Mouse (Mus musculus) lung, embryonic 16.5 days (tissue): ENCODE results near the gene Phlpp2. TPM values are rescaled to one million over a fixed set of nuclear protein-coding genes. Genes with fewer than 3 reads are reported as not detected.

ENCODE experiments used
- ATAC-seq: fragments of 200-750 bp; cut with Nextera tagmentation; 2 replicates; pipeline ENCODE4 v1.8.0; 2017; ENCODE audit warnings: low read depth, mild to moderate bottlenecking, moderate library complexity
- H3K27ac ChIP-seq: fragments of 300-500 bp; sonication (generic); 2 replicates; pipeline ENCODE4 v1.5.1; 2014; ENCODE audit warnings: mild to moderate bottlenecking, control low read depth, low read length
- H3K27me3 ChIP-seq: fragments of 300-500 bp; sonication (generic); 2 replicates; pipeline ENCODE4 v1.6.1; 2014; ENCODE audit warnings: low read depth, low read length, mixed read lengths; ENCODE audit not compliant: control insufficient read depth, insufficient read depth
- H3K36me3 ChIP-seq: fragments of 300-500 bp; sonication (generic); 2 replicates; pipeline ENCODE4 v1.6.1; 2014; ENCODE audit warnings: low read length; ENCODE audit not compliant: control insufficient read depth, insufficient read depth
- H3K4me1 ChIP-seq: fragments of 300-500 bp; sonication (generic); replicated peaks from 2 replicates; pipeline ENCODE4 v1.6.1; 2014; ENCODE audit warnings: low read length, mixed read lengths; ENCODE audit not compliant: control insufficient read depth, insufficient read depth
- H3K4me2 ChIP-seq: fragments of 300-500 bp; sonication (generic); 2 replicates; pipeline ENCODE4 v1.6.1; 2014; ENCODE audit warnings: low read depth, low read length, control low read depth
- H3K4me3 ChIP-seq: fragments of 300-500 bp; sonication (generic); 2 replicates; pipeline ENCODE4 v1.5.1; 2014; ENCODE audit warnings: mild to moderate bottlenecking, low read length, control low read depth
- H3K9ac ChIP-seq: fragments of 300-500 bp; sonication (generic); 2 replicates; pipeline ENCODE4 v1.6.1; 2014; ENCODE audit warnings: low read length, control low read depth
- H3K9me3 ChIP-seq: fragments of 300-500 bp; sonication (generic); 2 replicates; pipeline ENCODE4 v1.6.1; 2016; ENCODE audit warnings: low read length; ENCODE audit not compliant: control insufficient read depth
- WGBS: fragments of 180-500 bp; shearing (Covaris S2); extraction: QIAGEN DNeasy Blood & Tissue Kit; methylation state at CpG from one replicate; pipeline ENCODE4 v1.1.7; 2014; 5-methylcytosine and 5-hydroxymethylcytosine counted together
- polyA plus RNA-seq: library from polyadenylated mRNA; unstranded; fragments of >200 nt; fragmentation: Nextera tagmentation; extraction: Ambion mirVana; gene quantifications from 2 replicates; pipeline ENCODE4 v1.2.1, GENCODE M21; 2015

Phlpp2 gene
- polyA plus RNA-seq, 1 experiment from 2014 or later = 2.2 TPM

DNA sequence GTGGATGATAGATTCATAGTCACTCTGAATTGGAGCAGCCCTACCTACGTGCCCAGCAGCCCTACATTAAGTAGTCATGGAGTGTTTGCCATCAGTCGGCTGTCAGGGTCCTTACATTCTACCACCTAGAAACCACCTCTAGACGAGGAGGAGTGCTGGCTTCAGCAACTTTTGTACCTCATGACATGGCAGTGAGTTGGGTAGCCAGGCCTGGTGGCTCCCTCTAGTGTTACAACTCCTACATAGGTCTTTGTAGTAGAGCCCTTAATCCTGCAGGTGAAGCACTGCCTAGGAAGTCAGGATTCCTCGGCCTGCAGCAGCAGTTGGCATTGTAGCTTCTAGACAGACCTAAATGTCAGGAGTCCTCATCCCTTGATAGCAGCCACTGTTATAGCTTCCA, 48.9 kb downstream of the Phlpp2 start:
- Histone ChIP-seq H3K4me1 (no peaks in the 10 kb centered on the region), H3K36me3 (peaks cover 14% of the 10 kb centered on the region), H3K4me2 (no peak overlapping the region), H3K27ac (no peak overlapping the region), H3K9me3 (no peaks in the 10 kb centered on the region), H3K27me3 (no peaks in the 10 kb centered on the region), H3K9ac (no peak overlapping the region), H3K4me3 (no peak overlapping the region)
- ATAC-seq = peak; percentile 60; the same call in 1 of the 2 replicates
- WGBS = 31% methylated on average over 4 of the region's 4 CpGs

GRCm38 (mm10) chr8:109920406-109921390, 52.4 kb downstream of the Phlpp2 start:
- Histone ChIP-seq H3K9ac (no peak overlapping the region), H3K4me1 (no peaks in the 10 kb centered on the region), H3K9me3 (no peaks in the 10 kb centered on the region), H3K27me3 (no peaks in the 10 kb centered on the region), H3K36me3 (peaks cover 11% of the 10 kb centered on the region), H3K4me3 (no peak overlapping the region), H3K27ac (no peak overlapping the region), H3K4me2 (no peak overlapping the region)
- ATAC-seq = no peak
- WGBS = 73% methylated on average over 8 of the region's 8 CpGs

DNA sequence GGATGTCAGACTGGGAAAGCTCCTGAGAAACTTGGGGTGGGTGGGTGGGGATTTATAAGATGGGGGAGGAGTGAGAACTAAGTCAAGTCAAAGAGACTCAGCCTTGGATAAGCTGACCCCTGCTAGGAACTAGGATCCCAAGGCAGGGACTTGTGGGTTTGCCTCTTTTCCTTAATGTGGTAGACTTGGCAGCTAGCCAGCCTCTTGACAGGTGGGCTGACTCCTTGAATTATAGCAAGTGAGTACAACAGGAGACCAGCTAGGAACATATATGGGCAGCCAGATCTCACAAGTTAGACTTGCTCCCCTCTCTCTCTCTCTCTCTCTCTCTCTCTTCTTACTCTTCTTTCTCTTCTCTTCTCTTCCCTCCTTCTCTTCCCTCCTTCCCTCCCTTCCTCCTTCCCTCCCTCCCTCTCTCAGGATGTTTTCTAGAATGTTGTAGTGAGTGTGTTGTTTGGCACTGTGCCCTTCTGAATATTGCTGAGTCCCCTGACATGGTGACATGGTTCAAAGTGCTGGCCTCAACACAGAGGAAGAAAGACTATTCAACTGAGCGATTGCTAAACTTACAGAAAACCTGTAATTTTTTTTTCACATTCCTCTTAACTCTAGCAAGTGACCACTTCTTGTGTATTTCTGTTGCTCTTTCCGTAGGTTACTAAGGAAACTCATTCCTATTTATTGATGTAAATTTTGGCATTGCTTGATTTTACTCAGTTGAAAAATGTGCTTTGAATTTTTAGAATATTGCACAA, 73.4 kb downstream of the Phlpp2 start:
- Histone ChIP-seq H3K36me3 (peaks cover 18% of the 10 kb centered on the region), H3K4me1 (peaks cover 3% of the 10 kb centered on the region; the same call in 1 of the 2 replicates), H3K9me3 (no peaks in the 10 kb centered on the region), H3K27ac (no peak overlapping the region), H3K9ac (no peak overlapping the region), H3K4me3 (no peak overlapping the region), H3K27me3 (no peaks in the 10 kb centered on the region), H3K4me2 (no peak overlapping the region)
- 40% methylated on average over 2 of the region's 2 CpGs for WGBS
- peak; percentile 71 for ATAC-seq

DNA sequence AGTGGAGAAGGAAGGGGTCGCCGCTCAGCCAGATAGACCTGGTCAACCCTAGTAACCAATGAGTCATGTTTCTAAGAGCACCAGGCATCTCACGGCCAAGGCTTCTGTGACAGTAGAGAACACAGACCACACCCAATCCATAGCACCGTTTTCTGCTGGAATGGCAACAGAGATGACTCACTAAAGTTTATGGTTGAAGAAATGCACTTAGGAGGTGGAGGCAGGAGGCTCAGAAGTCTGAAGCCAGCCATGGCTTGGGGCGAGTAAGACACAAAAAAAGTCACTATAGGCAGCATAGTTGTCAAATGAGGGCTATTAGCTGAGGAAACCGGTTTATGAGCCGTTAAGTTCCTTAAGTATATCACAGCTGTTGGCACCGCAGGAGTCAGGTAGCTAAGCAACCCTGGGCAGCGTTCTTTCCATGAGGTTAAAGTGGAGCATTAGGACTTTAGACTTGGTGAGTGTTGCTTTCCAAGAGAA, 76.9 kb downstream of the Phlpp2 start:
- H3K4me2 ChIP-seq = no peak overlapping the region
- peaks cover 7% of the 10 kb centered on the region; the same call in 1 of the 2 replicates for H3K27me3 ChIP-seq
- no peaks in the 10 kb centered on the region for H3K9me3 ChIP-seq
- H3K4me3 ChIP-seq = no peak overlapping the region
- WGBS = 51% methylated on average over 9 of the region's 9 CpGs
- no peak overlapping the region for H3K27ac ChIP-seq
- peaks cover 9% of the 10 kb centered on the region for H3K36me3 ChIP-seq
- no peak for ATAC-seq
- H3K9ac ChIP-seq = no peak overlapping the region
- H3K4me1 ChIP-seq = peaks cover 3% of the 10 kb centered on the region; the same call in 1 of the 2 replicates

- Histone ChIP-seq H3K36me3 (peaks cover 4% of the 10 kb centered on the region), H3K9ac (no peak overlapping the region), H3K4me3 (no peak overlapping the region), H3K4me2 (no peak overlapping the region), H3K9me3 (no peaks in the 10 kb centered on the region), H3K4me1 (peaks cover 3% of the 10 kb centered on the region; the same call in 1 of the 2 replicates), H3K27ac (no peak overlapping the region), H3K27me3 (peaks cover 10% of the 10 kb centered on the region; the same call in 1 of the 2 replicates)
- 67% methylated on average over 7 of the region's 7 CpGs for WGBS
- no peak for ATAC-seq
These were observed 77.4 kb downstream of the Phlpp2 start for GRCm38 (mm10) chr8:109945694-109946093.

DNA sequence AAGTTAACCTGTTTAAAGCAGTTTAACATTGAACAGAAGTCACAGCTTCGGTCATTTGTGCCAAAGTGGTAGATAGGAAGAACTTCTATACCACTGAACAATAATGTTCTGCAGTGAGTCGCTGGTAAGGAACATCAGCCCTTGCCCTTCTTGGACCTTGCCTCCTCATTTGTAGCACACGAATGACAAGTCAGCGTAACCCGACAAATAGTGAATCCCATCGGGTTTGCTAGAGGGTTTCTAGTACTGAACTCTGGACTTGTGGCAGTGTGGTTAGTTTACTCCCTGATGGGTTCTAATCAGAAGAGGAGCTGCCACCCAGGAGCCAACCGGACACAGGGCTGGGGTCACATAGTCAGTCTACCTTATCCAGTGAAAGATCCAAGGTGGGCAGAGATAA, 77.9 kb downstream of the Phlpp2 start:
- Histone ChIP-seq H3K27ac (no peak overlapping the region), H3K4me1 (peaks cover 3% of the 10 kb centered on the region; the same call in 1 of the 2 replicates), H3K27me3 (peaks cover 10% of the 10 kb centered on the region; the same call in 1 of the 2 replicates), H3K9ac (no peak overlapping the region), H3K9me3 (no peaks in the 10 kb centered on the region), H3K4me3 (no peak overlapping the region), H3K36me3 (no peaks in the 10 kb centered on the region), H3K4me2 (no peak overlapping the region)
- 80% methylated on average over 7 of the region's 7 CpGs for whole genome bisulfite sequencing
- no peak for ATAC-seq

GRCm38 (mm10) chr8:109947447-109948284, 79.3 kb downstream of the Phlpp2 start:
- Histone ChIP-seq H3K4me3 (peak overlapping the region; percentile 16), H3K9ac (peak overlapping the region; percentile 49), H3K4me1 (no peaks in the 10 kb centered on the region; the same call in 1 of the 2 replicates), H3K9me3 (no peaks in the 10 kb centered on the region), H3K27me3 (peaks cover 10% of the 10 kb centered on the region; the same call in 1 of the 2 replicates), H3K36me3 (no peaks in the 10 kb centered on the region), H3K27ac (no peak overlapping the region), H3K4me2 (peak overlapping the region; percentile 56)
- WGBS = 2% methylated on average over 26 of the region's 26 CpGs
- peak; percentile 70 for ATAC-seq

DNA sequence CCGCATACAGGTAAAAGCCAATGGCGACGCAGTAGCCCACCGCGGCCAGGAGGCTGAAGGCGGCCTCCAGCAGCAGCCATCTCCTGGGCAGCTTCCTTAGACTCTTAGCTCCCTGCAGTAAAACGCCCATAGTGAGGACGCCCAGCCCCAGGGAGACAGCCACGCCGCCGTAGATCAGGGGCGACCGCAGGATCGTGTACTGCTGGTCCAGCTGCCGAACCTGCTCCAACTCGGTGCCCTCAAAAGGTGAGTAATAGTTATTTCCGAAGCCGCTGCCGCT, 79.9 kb downstream of the Phlpp2 start:
- Histone ChIP-seq H3K4me2 (peak overlapping the region; percentile 56), H3K36me3 (no peaks in the 10 kb centered on the region), H3K27ac (no peak overlapping the region), H3K9ac (peak overlapping the region; percentile 49), H3K9me3 (no peaks in the 10 kb centered on the region), H3K4me3 (peak overlapping the region; percentile 16), H3K4me1 (no peaks in the 10 kb centered on the region; the same call in 1 of the 2 replicates), H3K27me3 (peaks cover 10% of the 10 kb centered on the region; the same call in 1 of the 2 replicates)
- ATAC-seq = peak; percentile 29; the same call in 1 of the 2 replicates
- WGBS = 5% methylated on average over 19 of the region's 19 CpGs
